Mouse (Mus musculus): ENCODE measurements around the gene Hdac9.

- TF ChIP-seq CTCF (IDR thresholded peaks at IDR 0.05; ENCODE audit: control insufficient read depth, insufficient read depth, low read length) (no peak), POLR2A (IDR thresholded peaks at IDR 0.05; ENCODE audit: borderline replicate concordance, control insufficient read depth, low read depth, low read length) (no peak)
Measured at GRCm38 (mm10) chr12:34472542-34472941, 444.4 kb downstream of the Hdac9 start.
